Mouse (Mus musculus): ENCODE data around the gene Tmod1. TPM values are rescaled to one million over a fixed set of nuclear protein-coding genes. Genes with fewer than 3 reads are reported as not detected.

Gene Tmod1
- total RNA-seq, 1 experiment from 2014 or later: 3.6 TPM

DNA sequence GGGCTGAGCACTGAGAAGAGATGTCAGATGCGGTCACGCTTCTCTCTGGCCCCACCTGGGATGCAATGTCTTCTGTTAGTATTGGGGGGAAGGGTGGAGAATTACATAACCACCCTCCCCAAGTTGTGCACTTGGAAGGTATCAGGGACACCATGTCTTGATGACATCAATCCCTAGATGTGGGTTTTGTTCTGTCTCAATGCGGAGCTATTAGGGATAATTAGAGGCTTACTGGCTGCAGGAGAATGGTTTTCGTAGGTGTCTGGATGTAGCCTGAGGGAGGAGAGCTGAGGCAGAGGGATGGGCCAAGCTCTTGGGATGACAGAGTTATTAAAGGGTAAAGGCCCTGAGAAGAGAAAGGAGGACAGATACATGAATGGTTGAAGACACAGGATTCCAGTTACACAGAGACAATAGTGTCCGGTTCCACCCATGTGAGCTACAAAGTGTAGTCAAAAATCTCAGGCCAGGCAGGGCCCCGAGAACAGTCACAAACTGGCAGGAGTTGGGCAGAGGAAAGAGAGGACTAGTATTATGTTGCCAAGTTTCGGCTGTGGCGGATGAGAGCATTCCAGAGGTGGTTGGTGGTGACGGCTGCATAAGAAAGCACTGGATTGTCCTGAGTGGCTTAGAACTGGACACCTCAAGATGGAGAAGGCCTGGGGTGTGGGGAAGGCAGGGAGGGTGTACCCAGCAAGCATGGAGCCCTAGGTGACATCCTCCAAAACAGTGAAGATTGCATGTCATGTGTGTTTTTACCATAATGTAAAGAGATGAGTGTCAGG lies 14.8 kb downstream of the Tmod1 start:
- no peak for DNase-seq

DNA sequence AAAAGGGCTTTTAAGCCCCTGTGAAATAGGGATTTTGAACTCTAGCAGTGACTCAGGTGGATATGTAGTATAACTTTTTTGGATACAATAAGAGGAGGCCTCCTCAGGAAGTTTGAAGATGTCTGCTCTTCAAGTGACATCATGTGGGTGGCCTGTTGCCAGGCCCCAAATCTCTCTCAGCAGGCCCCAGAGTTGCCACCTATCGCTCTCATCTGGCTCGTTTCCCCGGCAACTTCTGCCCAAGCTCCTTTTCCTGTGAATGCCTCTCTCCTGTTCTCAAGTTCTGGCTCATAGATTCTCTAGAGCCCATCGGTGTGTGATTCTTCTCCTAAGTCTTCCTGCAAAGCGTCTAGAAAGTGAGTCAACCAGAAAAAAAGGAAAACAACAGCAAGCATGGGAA lies 17.4 kb downstream of the Tmod1 start:
- DNase-seq: no peak

DNA sequence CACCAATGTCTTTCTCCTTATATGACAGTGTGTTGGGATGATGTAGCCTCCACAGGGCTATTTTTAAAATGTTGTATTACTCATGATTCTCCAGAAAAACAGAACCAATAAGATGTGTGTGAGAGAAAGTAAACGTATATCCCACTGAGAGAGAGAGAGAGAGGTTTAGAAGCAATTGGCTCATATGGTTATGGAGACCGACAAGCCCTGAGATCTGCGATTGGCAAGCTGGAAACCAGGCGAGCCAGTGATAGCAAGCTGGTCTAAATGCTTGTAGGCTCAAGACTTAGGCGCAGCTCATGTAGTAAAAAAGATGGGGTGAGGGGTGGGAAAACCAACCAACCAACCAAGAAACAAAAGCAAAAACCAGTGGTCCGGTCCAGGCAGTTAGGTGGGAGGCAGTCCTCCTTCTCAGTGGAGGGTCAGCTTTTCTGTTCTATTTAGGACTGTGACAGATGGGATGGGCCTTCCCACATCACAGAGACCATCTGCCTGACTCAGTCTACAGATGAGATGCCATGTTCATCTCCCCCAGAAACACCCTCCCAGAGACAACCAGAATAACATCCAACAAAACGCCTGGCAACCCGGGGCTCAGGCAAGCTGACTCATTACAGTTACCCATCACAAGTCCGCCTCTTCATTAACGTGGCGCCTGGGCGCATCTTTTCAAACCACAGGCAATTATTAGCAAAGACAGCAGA lies 22.7 kb downstream of the Tmod1 start:
- DNase-seq: no peak

DNA sequence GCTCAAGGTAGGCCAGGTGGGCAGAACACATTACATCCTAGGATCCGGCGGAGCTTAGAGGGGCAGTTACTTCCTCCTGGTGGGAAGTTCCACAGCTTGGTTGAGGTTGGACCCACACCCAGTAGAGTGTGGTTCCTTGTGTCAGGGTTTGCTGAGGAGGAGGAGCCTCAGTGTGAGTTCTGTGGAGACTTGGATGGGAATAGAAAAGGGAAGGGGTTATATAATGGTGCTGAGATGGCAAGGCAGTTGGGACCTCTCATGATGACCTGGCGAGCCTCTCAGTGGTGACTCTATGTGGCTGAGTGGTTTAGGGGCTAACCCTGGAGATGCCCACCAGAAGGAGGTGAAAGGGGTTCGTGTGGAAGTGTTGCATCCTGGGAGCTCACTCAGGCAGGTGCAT lies 25.1 kb downstream of the Tmod1 start:
- no peak for DNase-seq

DNA sequence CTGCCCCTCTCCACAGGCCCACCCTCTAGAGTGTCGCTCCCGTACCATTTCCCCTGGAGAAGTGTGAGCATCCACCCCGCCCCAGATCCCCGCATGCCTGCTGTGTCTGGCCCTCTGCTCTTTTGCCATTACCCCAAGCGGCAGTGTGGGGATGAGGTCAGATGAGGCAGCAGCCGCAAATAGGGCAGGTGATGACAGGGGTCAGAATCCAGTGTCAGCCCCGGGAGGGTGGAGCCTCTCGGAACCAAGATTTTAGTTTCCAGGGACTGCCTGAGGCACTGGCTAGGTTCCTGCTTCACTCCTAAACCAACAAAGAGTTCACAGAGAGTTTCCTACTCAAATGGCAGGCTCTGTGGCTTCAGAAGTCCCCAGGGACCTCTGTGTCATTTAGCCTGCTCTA lies 25.5 kb downstream of the Tmod1 start:
- no peak for DNase-seq

DNA sequence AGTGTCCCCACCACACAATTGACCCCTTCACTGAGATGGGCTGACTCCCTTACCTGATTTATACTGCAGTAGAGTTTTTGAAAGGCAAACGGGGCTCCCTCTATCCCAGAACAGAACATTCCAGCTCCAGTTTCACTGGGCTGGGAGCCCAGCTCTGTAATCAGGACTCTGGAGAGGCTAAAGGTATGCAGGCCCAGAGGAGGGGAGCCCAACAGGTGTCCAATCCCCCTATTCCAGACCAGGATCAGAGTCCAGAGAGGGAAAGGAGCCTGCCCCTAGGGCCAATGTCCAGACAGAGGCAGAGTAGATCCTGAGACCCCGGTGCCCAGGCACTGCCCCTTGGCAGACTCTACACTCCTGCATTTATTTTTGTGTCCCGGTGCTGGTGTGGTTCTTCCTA lies 26.2 kb downstream of the Tmod1 start:
- DNase-seq: no peak

DNA sequence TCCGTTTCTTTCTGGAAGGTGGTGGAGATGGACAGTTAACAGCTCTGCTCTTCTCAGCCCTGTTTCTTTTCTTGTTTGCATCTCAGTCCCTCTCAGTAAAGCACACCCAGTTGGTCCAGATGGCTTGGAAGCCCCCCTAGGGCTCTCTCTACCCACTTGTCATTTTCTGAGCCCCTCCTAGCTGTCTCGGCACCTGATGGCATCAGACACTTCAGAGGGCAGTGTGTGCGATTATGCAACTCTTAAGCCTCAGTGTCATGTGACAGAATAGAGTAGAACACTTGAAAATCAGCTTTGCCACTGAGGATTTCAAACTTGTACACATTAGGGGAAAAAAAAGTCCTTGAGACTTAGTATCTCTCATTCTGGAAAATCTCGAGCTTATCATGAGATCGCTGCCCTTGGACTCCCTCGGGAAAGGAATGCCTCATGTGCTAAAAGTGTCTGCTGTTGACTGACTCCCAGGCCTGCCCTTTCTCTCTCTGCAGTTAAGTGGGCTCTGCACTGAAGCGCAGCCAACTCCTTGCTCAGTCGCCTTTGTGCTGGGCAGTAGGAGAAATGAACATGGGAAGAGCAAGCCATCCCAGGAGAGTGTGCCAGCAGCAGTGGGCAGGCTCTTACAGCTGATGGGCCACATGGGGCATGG lies 27.1 kb downstream of the Tmod1 start:
- peak; percentile 42 for DNase-seq

DNA sequence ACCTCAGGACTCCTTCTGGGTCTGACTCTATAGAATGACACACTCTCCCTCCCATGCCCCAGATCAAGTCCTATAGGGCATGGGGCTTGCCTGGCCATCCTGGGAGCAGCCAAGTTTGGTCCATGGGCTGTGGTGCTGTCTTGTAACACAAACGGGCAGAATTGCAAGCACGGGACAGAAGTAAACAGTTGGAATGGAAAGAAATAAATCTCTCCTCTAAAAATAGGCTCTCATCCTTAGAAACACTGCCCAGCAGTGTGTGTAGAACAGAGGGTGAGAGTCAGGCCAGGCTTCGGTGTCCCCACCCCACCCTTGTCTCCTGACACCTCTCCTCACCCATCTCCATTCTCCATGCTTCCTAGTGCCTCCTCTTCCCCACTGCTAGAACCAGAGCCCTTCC lies 29.3 kb downstream of the Tmod1 start:
- DNase-seq: no peak

DNA sequence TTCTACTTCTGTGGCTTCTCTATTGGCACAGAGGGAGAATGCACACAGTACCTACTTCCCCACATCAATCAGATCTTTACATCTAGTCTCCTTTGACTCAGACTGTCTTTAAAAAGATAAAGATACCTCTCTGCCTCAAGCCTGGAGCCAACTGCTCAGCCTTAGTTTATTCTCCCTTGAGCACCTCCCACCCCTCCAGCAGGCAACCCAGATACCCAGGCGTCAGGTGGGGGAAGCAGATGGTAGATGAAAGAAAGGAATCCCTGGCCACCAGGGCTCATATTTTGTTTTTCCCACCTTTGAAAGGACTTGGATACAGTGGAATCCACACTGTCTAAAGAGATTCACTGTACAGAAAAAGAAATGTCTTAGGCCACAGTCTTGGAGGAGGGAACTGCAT lies 29.8 kb downstream of the Tmod1 start:
- no peak for DNase-seq

DNA sequence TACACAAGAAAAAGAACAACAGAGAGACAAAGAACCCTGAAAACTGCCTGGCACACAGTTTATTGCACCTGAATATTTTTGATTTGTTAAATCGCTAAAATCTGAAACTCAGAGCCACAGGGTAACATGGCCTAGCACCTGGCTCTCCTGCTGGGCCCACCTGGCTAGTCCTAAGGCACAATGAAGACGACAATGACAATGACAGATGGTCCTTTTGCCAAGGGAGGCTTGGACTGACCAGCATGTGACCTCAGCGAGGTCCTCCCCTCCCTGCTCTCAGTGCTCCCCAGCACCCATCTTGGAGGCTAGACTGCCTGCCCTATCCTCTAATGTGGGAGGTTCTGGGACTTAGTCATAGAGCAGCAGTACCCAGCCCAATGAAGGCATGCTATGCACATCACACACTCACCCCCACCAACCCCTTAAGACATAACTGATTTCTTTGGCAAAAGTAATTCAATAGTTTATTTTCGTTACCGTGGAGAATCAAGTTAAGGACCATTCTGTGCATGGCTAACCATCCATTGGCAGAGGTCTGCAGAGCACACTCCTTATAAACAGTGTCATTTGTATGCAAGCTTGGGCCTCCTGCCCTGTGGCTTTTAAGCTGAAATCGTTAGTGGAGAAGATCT lies 31.2 kb downstream of the Tmod1 start:
- no peak for DNase-seq

DNA sequence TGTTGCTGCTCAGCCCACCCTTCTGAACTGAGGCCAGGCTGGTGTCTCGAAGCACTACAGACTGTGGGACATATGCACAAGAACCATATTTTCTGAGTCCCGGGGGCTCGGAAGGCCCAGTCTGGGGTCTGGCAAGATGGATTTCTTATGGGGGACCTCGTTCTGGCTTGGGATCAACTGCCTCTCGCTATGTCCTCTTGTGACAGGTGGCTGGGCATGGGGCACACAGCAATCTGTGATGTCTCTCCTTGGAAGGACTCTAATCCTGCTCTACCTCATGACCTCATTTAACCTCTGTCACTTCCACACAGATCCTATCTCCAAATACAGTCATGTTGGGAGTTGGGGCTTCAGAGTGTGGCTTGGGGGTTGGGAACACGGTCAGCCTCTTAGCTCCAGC lies 33.9 kb downstream of the Tmod1 start:
- DNase-seq: no peak

DNA sequence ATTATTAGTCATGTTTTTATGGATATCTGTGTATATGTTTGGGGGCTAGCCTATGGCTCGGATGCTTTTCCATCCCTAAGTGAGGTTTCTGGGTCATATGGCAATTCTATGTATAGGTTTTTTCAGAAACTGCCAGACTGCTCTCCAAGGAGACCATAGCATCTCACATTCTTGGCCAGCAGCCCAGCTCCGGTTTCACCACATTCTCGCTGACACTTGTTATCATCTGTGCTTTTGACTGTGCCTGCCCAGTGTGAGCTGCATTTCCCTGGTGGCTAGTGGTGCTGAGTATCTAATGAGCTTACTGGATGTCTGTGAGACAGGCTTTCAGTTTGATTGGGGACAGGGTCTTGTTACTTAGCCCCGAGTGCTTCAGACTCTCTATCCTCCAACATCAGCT lies 35.0 kb downstream of the Tmod1 start:
- no peak for DNase-seq

DNA sequence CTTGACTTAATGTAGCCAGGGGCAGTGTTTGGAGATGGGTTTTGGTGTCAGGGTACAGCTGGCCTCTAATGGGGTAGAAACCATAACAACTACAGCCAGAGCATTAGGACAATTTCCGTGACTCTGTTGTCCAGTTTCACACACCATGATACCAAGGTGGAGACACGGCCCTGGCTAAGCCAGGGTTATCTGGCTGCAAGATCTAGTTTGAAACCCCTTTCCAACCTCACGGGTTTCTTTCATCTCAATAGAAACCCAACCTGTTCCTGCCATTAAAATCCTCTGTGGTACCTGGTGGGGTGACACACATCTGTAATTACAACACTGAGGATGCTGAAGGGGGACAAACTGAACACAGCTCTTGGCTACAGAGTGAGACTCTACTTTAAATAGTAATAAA lies 36.9 kb downstream of the Tmod1 start:
- no peak for DNase-seq

DNA sequence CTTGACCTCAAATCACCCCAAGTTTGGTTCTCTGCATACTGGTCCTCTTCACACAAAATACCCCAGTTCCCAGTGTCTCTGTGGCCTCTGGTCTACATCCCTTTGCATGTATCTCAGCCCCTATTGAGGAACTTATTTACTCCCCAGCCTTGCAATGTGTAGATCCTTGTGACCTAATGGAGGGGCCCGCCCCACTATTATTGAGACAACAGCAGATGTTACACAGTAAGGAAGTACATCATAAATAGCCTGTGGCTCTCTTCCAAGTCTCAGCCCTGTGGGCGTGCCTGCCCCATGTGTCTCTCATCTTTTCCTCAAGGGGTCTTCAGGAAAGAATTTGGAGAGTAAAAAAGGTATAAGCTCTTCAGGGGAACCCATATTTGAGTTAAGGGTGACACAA lies 38.2 kb downstream of the Tmod1 start:
- DNase-seq: no peak

DNA sequence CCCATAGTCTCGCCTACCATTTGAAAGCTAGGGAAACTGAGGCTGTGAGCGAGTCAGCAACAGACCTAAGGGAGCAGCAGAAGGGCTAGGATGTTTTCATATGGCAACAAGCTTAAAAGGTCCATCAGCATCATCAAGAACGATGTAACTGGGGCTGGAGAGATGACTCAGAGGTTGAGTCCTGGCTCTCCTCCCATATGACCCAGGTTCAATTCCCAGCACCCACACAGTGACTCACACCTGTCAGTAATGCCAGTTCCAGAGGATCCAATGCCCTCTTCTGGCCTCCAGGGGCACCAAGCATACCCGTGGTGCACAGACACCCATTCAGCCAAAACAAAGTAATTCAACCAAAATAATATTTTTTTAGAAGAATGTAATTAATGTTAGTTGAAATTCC lies 41.5 kb downstream of the Tmod1 start:
- DNase-seq: no peak

DNA sequence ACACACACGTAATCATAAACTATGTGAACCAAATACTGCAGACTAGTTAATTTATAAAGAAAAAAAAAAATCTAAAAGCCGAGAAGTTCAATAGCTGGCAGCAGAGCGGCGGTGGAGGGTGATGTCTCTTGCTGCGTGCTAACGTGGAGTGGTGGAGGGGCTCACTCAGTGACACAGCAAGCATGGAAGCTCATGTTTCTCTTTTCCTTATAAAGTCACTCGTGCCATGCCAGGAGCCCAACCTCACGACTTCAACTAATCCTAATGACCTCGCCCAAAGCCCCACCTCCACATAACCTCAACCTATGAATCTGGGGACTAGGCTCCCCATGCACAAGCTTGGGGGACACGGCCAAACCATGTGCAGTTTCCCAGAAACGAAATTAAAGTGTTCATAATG lies 43.8 kb downstream of the Tmod1 start:
- DNase-seq: no peak

DNA sequence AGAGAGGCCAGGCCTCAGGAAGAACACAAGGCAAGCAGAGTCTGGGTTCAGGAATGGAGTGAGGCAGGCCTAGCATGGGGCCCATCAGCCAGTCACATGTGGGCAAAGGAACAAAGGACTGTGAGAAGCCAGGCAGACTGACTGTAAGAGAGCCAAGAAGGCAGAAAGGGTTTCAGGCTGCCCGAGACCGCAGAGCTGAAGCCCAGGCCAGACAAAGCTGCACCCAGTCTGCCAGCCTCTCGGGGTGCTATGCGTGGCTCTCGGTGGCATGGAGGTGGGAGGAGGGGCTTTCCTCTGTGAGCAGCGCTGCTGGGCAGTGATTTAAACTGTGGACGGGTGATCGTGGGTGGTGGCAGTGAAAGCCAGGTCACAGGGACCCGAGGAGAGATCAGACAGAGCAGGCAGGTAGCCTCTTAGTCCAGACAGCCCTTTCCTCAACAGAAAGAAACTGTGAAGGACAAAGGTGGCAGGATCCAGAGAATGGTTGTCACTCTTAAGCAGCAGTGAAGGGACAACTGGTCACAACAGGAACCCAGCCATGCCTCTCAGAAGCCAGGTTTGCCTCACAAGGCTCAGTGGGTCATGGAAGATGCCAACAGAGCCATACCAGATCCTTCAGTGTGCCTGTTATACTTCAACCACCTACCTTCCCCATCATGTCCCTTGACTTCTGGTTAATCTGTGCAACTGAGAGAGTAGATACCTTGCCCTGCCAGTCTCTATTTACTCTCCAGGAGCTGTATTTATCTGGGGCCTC lies 45.9 kb downstream of the Tmod1 start:
- no peak for DNase-seq

DNA sequence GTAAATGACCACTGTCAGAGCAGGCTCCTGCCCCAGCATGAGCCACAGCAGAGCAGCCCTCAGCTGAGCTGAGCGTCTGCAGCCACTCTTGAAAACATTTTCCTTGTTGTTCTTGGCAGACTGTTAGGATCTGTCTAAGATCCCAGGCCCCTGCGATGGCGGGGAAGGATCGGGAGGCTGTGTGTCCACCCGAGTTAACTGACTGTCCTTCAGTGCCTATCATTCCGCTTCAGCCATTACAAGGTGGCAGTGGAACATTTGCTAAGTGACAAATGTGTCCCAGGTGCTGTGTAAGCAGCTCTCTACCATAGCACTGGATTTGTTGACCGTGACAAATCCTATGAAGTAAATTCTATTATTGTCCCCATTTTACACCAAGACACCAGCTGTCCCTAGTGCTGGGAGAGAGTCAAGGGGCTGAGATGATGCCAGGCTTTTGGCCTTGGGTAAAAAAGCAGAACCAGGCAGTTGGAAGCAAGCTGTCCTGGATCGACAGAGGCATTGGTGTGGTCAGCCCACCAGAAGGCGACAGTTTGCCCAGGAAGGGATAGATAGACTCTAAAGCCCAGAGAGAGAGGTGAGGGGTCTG lies 46.6 kb downstream of the Tmod1 start:
- no peak for DNase-seq

DNA sequence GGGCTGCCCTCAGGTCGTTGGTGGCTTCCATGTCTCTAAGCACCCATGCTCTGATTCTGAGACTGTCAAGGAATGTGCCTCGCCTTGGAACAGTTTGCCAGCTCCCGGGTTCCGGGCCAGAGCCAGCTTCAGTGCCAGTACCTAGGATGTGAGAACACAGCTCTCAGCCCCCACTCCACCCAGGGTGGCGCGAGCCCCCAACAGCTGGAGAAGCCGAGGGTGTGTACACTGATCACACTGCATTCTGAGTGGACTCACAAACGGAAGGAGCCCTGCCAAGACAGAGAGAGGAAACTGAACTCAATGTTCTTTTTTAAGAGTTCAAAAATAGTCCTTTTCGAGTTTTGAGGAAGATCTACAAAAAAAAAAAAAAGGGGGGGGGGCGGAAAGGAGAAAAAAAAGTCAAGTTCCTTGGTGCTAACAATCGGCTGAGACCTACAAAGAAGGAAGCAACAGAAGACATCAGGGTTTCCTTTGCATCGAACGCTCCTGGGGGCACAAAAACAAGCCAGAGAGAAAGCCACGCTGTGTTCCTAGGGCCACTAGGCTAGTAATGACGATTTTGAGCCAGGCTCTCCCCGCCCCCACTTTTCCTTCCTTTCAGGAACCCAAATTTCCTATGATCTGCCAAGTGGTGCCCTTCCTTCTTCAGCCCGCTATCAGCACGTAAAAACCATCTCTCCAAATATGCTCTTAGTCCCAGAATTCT lies 48.1 kb downstream of the Tmod1 start:
- DNase-seq: peak; percentile 35

DNA sequence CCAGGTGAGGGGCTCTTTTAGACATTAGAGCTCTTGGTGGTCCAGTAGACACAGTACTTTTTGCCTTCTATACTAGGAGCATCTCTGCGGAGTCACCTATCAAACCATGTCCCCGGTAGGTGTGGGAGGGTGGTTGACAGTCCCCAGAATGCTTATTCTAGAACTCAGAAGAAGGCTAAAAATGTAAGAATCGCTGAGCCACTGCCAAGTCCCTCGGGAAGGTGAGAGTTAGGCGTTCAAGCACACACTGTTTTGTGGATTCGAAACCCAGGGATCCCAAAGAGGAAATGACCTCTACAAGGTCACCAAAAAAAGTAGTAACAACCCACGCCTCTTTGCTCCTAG lies 48.7 kb downstream of the Tmod1 start:
- no peak for DNase-seq

DNA sequence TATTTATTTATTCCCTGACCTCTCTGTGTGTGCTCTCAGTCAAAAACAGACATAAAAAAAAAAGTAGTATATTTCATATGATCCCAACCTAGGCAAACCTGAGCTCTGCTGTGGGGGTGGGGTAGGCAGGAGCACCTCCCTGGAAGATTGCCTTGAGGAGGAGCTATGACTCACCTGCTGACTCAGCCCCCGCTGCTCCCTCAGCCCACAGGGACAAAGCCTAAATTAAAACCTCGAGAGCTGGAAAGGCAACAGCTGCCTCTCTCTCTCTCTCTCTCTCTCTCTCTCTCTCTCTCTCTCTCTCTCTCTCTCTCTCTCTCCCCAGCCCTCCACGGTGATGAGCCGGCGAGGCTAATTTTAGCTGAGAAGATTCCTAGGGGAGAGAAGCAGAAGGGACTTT lies 49.1 kb downstream of the Tmod1 start:
- peak; percentile 83 for DNase-seq

Measured in adrenal gland, postnatal 14 days (tissue).